Comparison of ENCODE assay signal across 15 mouse cellular contexts in genomic region chr2:26086926-26087600, GRCm38 (mm10). TPM values are rescaled to one million over a fixed set of nuclear protein-coding genes. Genes with fewer than 3 reads are reported as not detected.
A peak's percentile ranks its signal among the peaks of the same experiment; 100 is the strongest.
DNase-seq lines count a peak whose midpoint lies in the region; ATAC-seq and TF ChIP-seq lines count a peak whose summit lies in the region.
"Had no signal": no experiment of that assay in that cellular context is flagged by ENCODE, and none has a peak within 500 bp of the region (broad histone marks: within the 10 kb centered on the region; RNA-seq: fewer than 3 reads in every experiment).

No protein-coding gene starts in this region.

- H3K9ac ChIP-seq in liver, embryonic 14.5 days (replicated peaks) = peak overlapping the region; percentile 71
- H3K9ac ChIP-seq: forebrain, embryonic 12.5 days; hindbrain, embryonic 13.5 days; limb, embryonic 15.5 days had no signal

- H3K4me3 ChIP-seq in erythroblast, embryonic 14.5 days (replicated peaks) = peak overlapping the region; percentile 44
- no peak overlapping the region for H3K4me3 ChIP-seq in liver, embryonic 14.5 days (ENCODE audit: insufficient read depth in 1 of 2, low read depth in 2 of 2, low read length in 2 of 2)
- H3K4me3 ChIP-seq: forebrain, embryonic 12.5 days; hindbrain, embryonic 13.5 days; limb, embryonic 15.5 days; myocyte had no signal

- peaks cover 28% of the 10 kb centered on the region for H3K36me3 ChIP-seq in erythroblast, embryonic 14.5 days (ENCODE audit: control insufficient read depth)
- H3K36me3 ChIP-seq in liver, embryonic 14.5 days (replicated peaks; ENCODE audit: control insufficient read depth, insufficient read depth, low read depth) = no peaks in the 10 kb centered on the region

- TF ChIP-seq CTCF in liver, embryonic 14.5 days (IDR thresholded peaks at IDR 0.05; ENCODE audit: low read depth) = peak; percentile 16; the same call in 1 of the 2 replicates

- peak; percentile 29 for DNase-seq in spleen, adult 12 weeks (ENCODE audit: low spot score)
- no peak for DNase-seq in spleen, adult 18-20 months
- DNase-seq in liver, embryonic 14.5 days (ENCODE audit: low read depth in 3 of 3, low spot score in 3 of 3) = peak; percentile 72 to 80 (median 79)
- peak; percentile 74 to 76 for DNase-seq in spleen, postnatal 4 days (ENCODE audit: low spot score in 2 of 2)
- DNase-seq in natural killer cell, adult 2 months (ENCODE audit: low spot score in 2 of 2) = no peak
- no peak for DNase-seq in thymus, postnatal 14 days
- DNase-seq: layer of hippocampus, postnatal 36 days had no signal

- peaks cover 7% of the 10 kb centered on the region; the same call in 1 of the 2 replicates for H3K9me3 ChIP-seq in erythroblast, embryonic 14.5 days (ENCODE audit: control insufficient read depth, low read length)
- H3K9me3 ChIP-seq in liver, embryonic 14.5 days (ENCODE audit: control insufficient read depth, low read length) = no peaks in the 10 kb centered on the region
- H3K9me3 ChIP-seq: forebrain, embryonic 12.5 days; hindbrain, embryonic 13.5 days; limb, embryonic 15.5 days had no signal

- TF ChIP-seq EP300 in liver, embryonic 14.5 days (IDR thresholded peaks at IDR 0.05; ENCODE audit: low read depth) = peak; percentile 66

- H3K4me2 ChIP-seq in liver, embryonic 14.5 days (ENCODE audit: low read depth) = peak overlapping the region; percentile 64
- H3K4me2 ChIP-seq: forebrain, embryonic 12.5 days; hindbrain, embryonic 13.5 days; limb, embryonic 15.5 days had no signal

- peaks cover 29% of the 10 kb centered on the region for H3K27me3 ChIP-seq in erythroblast, embryonic 14.5 days (ENCODE audit: control insufficient read depth)
- peaks cover 24% of the 10 kb centered on the region for H3K27me3 ChIP-seq in liver, embryonic 14.5 days (ENCODE audit: control insufficient read depth, insufficient read depth, low read length)
- H3K27me3 ChIP-seq: hindbrain, embryonic 13.5 days had no signal

- 29% methylated on average over 4 of the region's 4 CpGs for WGBS in liver, embryonic 14.5 days (ENCODE audit: insufficient replicate concordance)

- H3K4me1 ChIP-seq in erythroblast, embryonic 14.5 days (ENCODE audit: control insufficient read depth) = peaks cover 65% of the 10 kb centered on the region
- H3K4me1 ChIP-seq in liver, embryonic 14.5 days (replicated peaks; ENCODE audit: control insufficient read depth in 2 of 2, insufficient read depth in 2 of 2, low read length in 1 of 2) = peaks cover 31 to 35% of the 10 kb centered on the region in 2 experiments

- H3K27ac ChIP-seq in liver, embryonic 14.5 days = peak overlapping the region; percentile 93
- H3K27ac ChIP-seq: forebrain, embryonic 12.5 days; hindbrain, embryonic 13.5 days; kidney, postnatal 0 days; limb, embryonic 15.5 days; macrophage had no signal

- ATAC-seq in liver, embryonic 14.5 days (ENCODE audit: insufficient read depth) = peak; percentile 100
- ATAC-seq in inflammation-experienced regulatory T-cells, adult 6 months = no peak

RNA-seq across cellular contexts. Expression of gene Nacc2, which starts 36.0 kb away (rescaled TPM):
- 0.08 and 0.17 TPM in 2 replicates for polyA plus RNA-seq in erythroblast, embryonic 14.5 days (2012)
- 1.4 TPM in 2 replicates for polyA plus RNA-seq in liver, embryonic 14.5 days (2012; rRNA removed)
- 2.4 and 3.1 TPM in 2 replicates for polyA plus RNA-seq in liver, embryonic 14.5 days (2014; fragmentation: Nextera tagmentation; extraction: Ambion mirVana)
- under 1 TPM; 0.47 to 0.78 (median 0.57) TPM for polyA plus RNA-seq in inflammation-experienced regulatory T-cells, adult 6 months (2017; shearing (Covaris generic))

Comparison
In these comparisons a context has a peak if more than half of its experiments do, and no peak if none do; other contexts are left out.
1. DNase-seq: peak in spleen, adult 12 weeks (single experiment), liver, embryonic 14.5 days (3 of 3) and spleen, postnatal 4 days (2 of 2); none in spleen, adult 18-20 months (0 of 2), natural killer cell, adult 2 months (0 of 2) and thymus, postnatal 14 days (single experiment).